Mouse (Mus musculus) embryo, embryonic 11.5 days (tissue): ENCODE measurements at regions not wholly inside any gene's neighbourhood (a gene's known extent, or its start where the extent isn't known, plus 50 kb on each side); places are given as distances from the start of the nearest gene placed in this dataset.

ENCODE experiments used
- DNase-seq: peaks from one replicate; pipeline ENCODE4 v3.0.0-alpha.2; 2012; ENCODE audit warnings: low read depth, low spot score

DNA sequence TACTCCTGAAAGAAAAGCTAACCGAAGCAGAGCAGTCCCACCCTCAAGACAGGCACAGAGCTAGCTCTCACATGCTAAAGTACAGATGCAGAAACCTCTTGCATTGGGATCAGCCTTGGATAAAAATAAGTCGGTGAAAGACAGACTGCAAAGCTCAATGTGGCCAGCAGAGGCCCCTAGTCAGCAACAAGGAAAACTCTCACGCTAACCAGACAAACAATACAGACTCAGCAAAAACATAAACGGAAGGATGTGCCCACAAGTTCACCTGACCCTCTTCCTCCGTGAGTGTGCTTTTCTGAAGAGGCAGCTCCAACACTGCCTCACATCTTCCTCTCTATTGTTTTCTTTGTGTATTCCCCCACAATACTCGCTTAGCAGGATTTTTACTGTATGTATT, 77.8 kb downstream of the Rpia start:
- peak; percentile 58 for DNase-seq

DNA sequence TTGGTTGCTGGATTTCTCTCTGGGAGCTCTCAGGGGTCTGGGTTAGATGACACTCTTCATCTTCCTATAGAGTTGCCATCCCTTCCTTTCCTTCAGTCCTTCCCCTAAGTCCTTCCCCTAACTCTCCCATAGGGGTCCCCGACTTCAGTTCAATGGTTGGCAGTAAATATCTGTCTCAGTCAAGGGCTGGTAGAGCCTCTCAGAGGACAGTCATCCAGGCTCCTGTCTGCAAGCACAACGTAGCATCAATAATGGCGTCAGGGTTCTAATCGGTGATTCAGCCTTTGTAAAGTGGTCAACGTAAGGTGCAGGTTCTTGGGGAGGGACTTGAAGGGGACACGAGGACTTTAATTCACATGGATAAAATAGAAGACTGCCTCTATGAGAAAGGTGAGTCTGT, 78.4 kb downstream of the Rpia start:
- no peak for DNase-seq

DNA sequence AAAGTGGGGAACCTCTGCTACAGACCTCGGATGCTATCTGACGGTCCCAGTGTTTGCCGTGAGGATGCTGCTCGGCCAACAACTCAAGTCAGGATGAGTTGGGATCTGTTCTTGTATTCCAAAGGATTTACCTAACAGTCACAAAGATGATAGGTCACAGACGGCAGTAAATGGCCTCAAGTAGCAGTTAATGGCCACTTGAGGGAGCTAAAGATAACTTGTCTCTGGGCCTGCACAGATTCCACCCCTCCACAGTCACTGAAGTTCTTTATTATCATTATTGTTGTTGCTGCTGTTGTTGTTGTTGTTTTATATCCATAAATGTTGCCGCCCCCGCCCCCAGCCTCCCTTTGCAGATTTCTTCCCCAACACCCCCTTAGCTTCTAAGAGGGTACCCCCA, 78.9 kb downstream of the Rpia start:
- DNase-seq = no peak

GRCm38 (mm10) chr6:70709338-70710055, 82.5 kb downstream of the Rpia start:
- DNase-seq = peak; percentile 41

- no peak for DNase-seq
Measured at GRCm38 (mm10) chr6:70695596-70695995, 96.4 kb downstream of the Rpia start.
